Mouse (Mus musculus) myocyte (in vitro differentiated cells): ENCODE data around the gene Fbxo17. TPM values are rescaled to one million over a fixed set of nuclear protein-coding genes. Genes with fewer than 3 reads are reported as not detected.
A peak's percentile ranks its signal among the peaks of the same experiment; 100 is the strongest.

Experiments
- H3K27me3 ChIP-seq: one replicate; pipeline ENCODE4 v1.6.1; 2011; ENCODE audit not compliant: control insufficient read depth, insufficient read depth, insufficient read length
- H3K36me3 ChIP-seq: one replicate; pipeline ENCODE4 v1.6.1; 2011; ENCODE audit not compliant: control insufficient read depth, insufficient read depth
- H3K4me2 ChIP-seq: one replicate; pipeline ENCODE4 v1.6.1; 2011; ENCODE audit warnings: low read depth, control low read depth
- H3K4me3 ChIP-seq: one replicate; pipeline ENCODE4 v1.5.1; 2011; ENCODE audit warnings: mild to moderate bottlenecking, control low read depth, moderate library complexity
- H3K79me2 ChIP-seq: one replicate; pipeline ENCODE4 v1.6.1; 2011; ENCODE audit not compliant: control insufficient read depth, insufficient read depth
- H3ac ChIP-seq: one replicate; pipeline ENCODE4 v1.6.1; 2011; ENCODE audit not compliant: control insufficient read depth, insufficient read length
- CEBPB ChIP-seq: IDR thresholded peaks from 2 replicates; pipeline ENCODE4 v1.6.1; 2011; ENCODE audit warnings: mild to moderate bottlenecking, moderate library complexity; ENCODE audit not compliant: poor library complexity, insufficient read depth, severe bottlenecking
- E2F4 ChIP-seq: IDR thresholded peaks from one replicate; pipeline ENCODE4 v1.6.1; 2011; ENCODE audit warnings: mild to moderate bottlenecking, control low read depth, moderate library complexity; ENCODE audit not compliant: insufficient read depth
- MAX ChIP-seq: IDR thresholded peaks from one replicate; pipeline ENCODE4 v1.6.1; 2011; ENCODE audit warnings: low read depth, mild to moderate bottlenecking, control low read depth
- MYOD1 ChIP-seq, 3 experiments: IDR thresholded peaks; one replicate each; pipeline ENCODE4 v1.6.1; 2011; ENCODE audit warnings: control low read depth in 2 of 3, low read depth in 2 of 3, mild to moderate bottlenecking in 2 of 3, moderate library complexity in 1 of 3; ENCODE audit not compliant: insufficient read length in 2 of 3, control insufficient read depth in 1 of 3
- MYOG ChIP-seq, 3 experiments: IDR thresholded peaks; one replicate each; pipeline ENCODE4 v1.6.1; 2011; ENCODE audit warnings: control low read depth in 2 of 3, low read depth in 2 of 3, mild to moderate bottlenecking in 2 of 3; ENCODE audit not compliant: insufficient read length in 2 of 3, control insufficient read depth in 1 of 3, insufficient read depth in 1 of 3
- POLR2A ChIP-seq: IDR thresholded peaks from one replicate; pipeline ENCODE4 v1.6.1; 2011; ENCODE audit warnings: low read depth, mild to moderate bottlenecking, control low read depth, moderate library complexity; ENCODE audit not compliant: insufficient read length
- POLR2AphosphoS2 ChIP-seq: IDR thresholded peaks from one replicate; pipeline ENCODE4 v1.6.1; 2011; ENCODE audit warnings: low read depth, control low read depth; ENCODE audit not compliant: insufficient read length
- REST ChIP-seq: IDR thresholded peaks from one replicate; pipeline ENCODE4 v1.6.1; 2011; ENCODE audit warnings: mild to moderate bottlenecking, control low read depth, moderate library complexity; ENCODE audit not compliant: insufficient read depth, insufficient read length
- SRF ChIP-seq: IDR thresholded peaks from one replicate; pipeline ENCODE4 v1.6.1; 2011; ENCODE audit warnings: low read depth; ENCODE audit not compliant: control insufficient read depth, insufficient read length
- TCF12 ChIP-seq: IDR thresholded peaks from one replicate; pipeline ENCODE4 v1.6.1; 2011; ENCODE audit warnings: mild to moderate bottlenecking, control low read depth; ENCODE audit not compliant: poor library complexity, insufficient read depth, severe bottlenecking
- TCF3 ChIP-seq: IDR thresholded peaks from one replicate; pipeline ENCODE4 v1.6.1; 2011; ENCODE audit warnings: low read depth, control low read depth; ENCODE audit not compliant: insufficient read length
- USF1 ChIP-seq: IDR thresholded peaks from one replicate; pipeline ENCODE4 v1.6.1; 2011; ENCODE audit warnings: low read depth, mild to moderate bottlenecking, control low read depth, moderate library complexity
- polyA plus RNA-seq: library from polyadenylated mRNA; unstranded; fragments of >200 nt; fragmentation: generic; extraction: Trizol; gene quantifications from one replicate; pipeline ENCODE4 v1.2.1, GENCODE M21; 2012; ENCODE audit warnings: missing spikeins

Fbxo17 gene
- polyA plus RNA-seq, 1 experiment: 33.1 TPM

- no peak overlapping the region for H3ac ChIP-seq
- no peak overlapping the region for H3K4me2 ChIP-seq
- no peak overlapping the region for H3K4me3 ChIP-seq
- H3K79me2 ChIP-seq: no peaks in the 10 kb centered on the region
- TF ChIP-seq CEBPB: no peak
- TF ChIP-seq MAX: no peak
- no peak for TF ChIP-seq MYOG (IDR thresholded peaks at IDR 0.05; ENCODE audit: control insufficient read depth in 1 of 3, insufficient read depth in 1 of 3, insufficient read length in 2 of 3, low read depth in 2 of 3)
- TF ChIP-seq POLR2AphosphoS2: no peak
- TF ChIP-seq POLR2A: no peak
- TF ChIP-seq TCF12: no peak
- no peak for TF ChIP-seq REST
- TF ChIP-seq MYOD1 (IDR thresholded peaks at IDR 0.05; ENCODE audit: control insufficient read depth in 1 of 3, insufficient read length in 2 of 3, low read depth in 2 of 3): no peak
- TF ChIP-seq USF1: no peak
- TF ChIP-seq E2F4: no peak
- no peak for TF ChIP-seq SRF
- TF ChIP-seq TCF3: no peak
- no peaks in the 10 kb centered on the region for H3K36me3 ChIP-seq
- H3K27me3 ChIP-seq: peaks cover 9% of the 10 kb centered on the region
These were observed 13.9 kb upstream of the Fbxo17 start for GRCm38 (mm10) chr7:28702601-28703143.

GRCm38 (mm10) chr7:28709454-28709853 is 7.2 kb upstream of the Fbxo17 start:
- no peak for TF ChIP-seq POLR2A
- H3K4me2 ChIP-seq: no peak overlapping the region
- H3K4me3 ChIP-seq: no peak overlapping the region
- H3K36me3 ChIP-seq: no peaks in the 10 kb centered on the region
- H3K27me3 ChIP-seq: no peaks in the 10 kb centered on the region
- no peaks in the 10 kb centered on the region for H3K79me2 ChIP-seq
- H3ac ChIP-seq: no peak overlapping the region

GRCm38 (mm10) chr7:28710962-28711361 is 5.6 kb upstream of the Fbxo17 start:
- no peak for TF ChIP-seq MYOG (IDR thresholded peaks at IDR 0.05; ENCODE audit: control insufficient read depth in 1 of 3, insufficient read depth in 1 of 3, insufficient read length in 2 of 3, low read depth in 2 of 3)
- TF ChIP-seq CEBPB: no peak
- no peak for TF ChIP-seq TCF3
- TF ChIP-seq MYOD1 (IDR thresholded peaks at IDR 0.05; ENCODE audit: control insufficient read depth in 1 of 3, insufficient read length in 2 of 3, low read depth in 2 of 3): no peak
- no peak for TF ChIP-seq POLR2A
- no peak for TF ChIP-seq SRF
- TF ChIP-seq TCF12: no peak
- TF ChIP-seq POLR2AphosphoS2: no peak
- Histone ChIP-seq H3ac (no peak overlapping the region), H3K4me3 (no peak overlapping the region), H3K27me3 (no peaks in the 10 kb centered on the region), H3K36me3 (no peaks in the 10 kb centered on the region), H3K79me2 (no peaks in the 10 kb centered on the region), H3K4me2 (no peak overlapping the region)

DNA sequence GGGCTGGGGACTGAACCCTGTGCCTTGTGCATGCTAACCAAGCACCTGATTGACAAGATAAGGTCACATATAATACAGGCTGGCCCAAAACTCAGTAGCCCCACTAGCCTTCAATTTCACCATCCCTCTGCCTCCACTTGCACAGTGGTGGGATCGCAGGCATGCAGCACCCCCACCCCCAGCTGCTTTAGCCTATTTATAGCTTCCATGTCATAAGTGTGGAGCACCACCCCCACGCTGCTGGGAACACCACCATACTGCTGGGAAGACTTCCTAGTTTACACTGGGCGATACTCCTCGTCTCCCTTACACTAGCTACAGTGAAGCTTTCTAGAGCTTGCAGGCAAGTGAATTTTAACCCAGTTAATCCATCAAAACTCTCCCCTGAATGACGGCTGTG is 1.9 kb upstream of the Fbxo17 start:
- TF ChIP-seq MYOD1 (IDR thresholded peaks at IDR 0.05; ENCODE audit: control insufficient read depth in 1 of 3, insufficient read length in 2 of 3, low read depth in 2 of 3) (peak in 2 of 3 experiments; percentile 55 to 72), REST (no peak), MYOG (IDR thresholded peaks at IDR 0.05; ENCODE audit: control insufficient read depth in 1 of 3, insufficient read depth in 1 of 3, insufficient read length in 2 of 3, low read depth in 2 of 3) (peak in 2 of 3 experiments; percentile 52 to 84), CEBPB (no peak), POLR2A (no peak)
- no peaks in the 10 kb centered on the region for H3K36me3 ChIP-seq
- peaks cover 20% of the 10 kb centered on the region for H3K79me2 ChIP-seq
- H3K27me3 ChIP-seq: no peaks in the 10 kb centered on the region
- H3K4me2 ChIP-seq: peak overlapping the region; percentile 34
- no peak overlapping the region for H3K4me3 ChIP-seq
- no peak overlapping the region for H3ac ChIP-seq

- TF ChIP-seq CEBPB: no peak
- TF ChIP-seq MAX: no peak
- no peak for TF ChIP-seq POLR2A
- TF ChIP-seq MYOG (IDR thresholded peaks at IDR 0.05; ENCODE audit: control insufficient read depth in 1 of 3, insufficient read depth in 1 of 3, insufficient read length in 2 of 3, low read depth in 2 of 3): no peak
- no peak for TF ChIP-seq POLR2AphosphoS2
- no peak for TF ChIP-seq MYOD1 (IDR thresholded peaks at IDR 0.05; ENCODE audit: control insufficient read depth in 1 of 3, insufficient read length in 2 of 3, low read depth in 2 of 3)
- no peak for TF ChIP-seq REST
These were observed 1.0 kb upstream of the Fbxo17 start for GRCm38 (mm10) chr7:28715598-28715997.

More at GRCm38 (mm10) chr7:28715598-28715997, 1.0 kb upstream of the Fbxo17 start:
- Histone ChIP-seq H3K4me2 (no peak overlapping the region), H3K4me3 (peak overlapping the region; percentile 64), H3K79me2 (peaks cover 20% of the 10 kb centered on the region), H3K36me3 (no peaks in the 10 kb centered on the region), H3ac (no peak overlapping the region), H3K27me3 (no peaks in the 10 kb centered on the region)
